Mouse (Mus musculus) adrenal gland, postnatal 4 days (tissue): Measurements from ENCODE around the gene Ccdc175. TPM values are rescaled to one million over a fixed set of nuclear protein-coding genes. Genes with fewer than 3 reads are reported as not detected.

Experiments used
- DNase-seq, 2 experiments: peaks; one replicate each; pipeline ENCODE4 v3.0.0; 2021 to 2022; ENCODE audit warnings: low spot score in 2 of 2, mixed read lengths in 2 of 2
- total RNA-seq, 2 experiments: library from RNA; stranded (reverse); gene quantifications; 2 replicates each; pipeline ENCODE4 v1.2.3; 2021

Ccdc175 gene
- total RNA-seq, 2 experiments from 2014 or later = not detected

DNA sequence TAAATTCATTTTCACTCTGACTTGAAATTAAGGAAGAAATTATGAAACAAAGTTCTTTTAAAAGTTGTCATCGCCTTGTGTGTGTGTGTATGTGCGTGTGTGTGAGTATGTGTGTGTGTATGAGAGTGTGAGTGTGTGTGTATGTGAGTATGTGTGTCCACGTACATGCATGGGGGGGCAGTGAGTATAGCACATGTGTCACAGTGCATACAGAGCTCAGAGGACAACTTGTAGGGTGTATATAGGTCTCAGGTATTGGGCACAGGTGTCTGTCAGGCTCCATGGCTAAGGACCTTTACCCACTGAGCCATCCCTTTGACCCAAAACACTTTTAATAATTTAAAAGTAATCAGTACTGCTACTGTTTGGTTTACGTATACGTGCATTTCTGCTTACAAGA, 80.8 kb downstream of the Ccdc175 start:
- DNase-seq = no peak

DNA sequence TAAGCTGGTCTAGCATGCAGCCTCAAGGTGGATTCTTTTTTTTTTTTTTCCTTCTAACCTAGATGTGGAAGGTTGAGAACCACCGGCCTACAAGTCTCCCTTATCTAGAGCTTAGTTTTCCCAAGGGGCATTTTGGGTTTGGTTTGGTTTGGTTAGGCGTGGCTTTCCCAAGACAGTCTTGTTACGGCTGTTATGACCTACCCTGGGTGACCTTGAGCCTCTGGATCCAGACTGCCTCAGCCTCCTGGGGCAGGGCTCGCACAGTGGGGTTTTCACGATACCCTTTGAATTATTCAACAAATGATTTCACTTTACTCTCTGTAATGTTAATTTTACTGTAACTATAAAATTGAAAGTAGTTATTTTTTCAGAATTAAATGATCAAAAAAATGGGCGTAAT, 82.1 kb downstream of the Ccdc175 start:
- no peak for DNase-seq

DNA sequence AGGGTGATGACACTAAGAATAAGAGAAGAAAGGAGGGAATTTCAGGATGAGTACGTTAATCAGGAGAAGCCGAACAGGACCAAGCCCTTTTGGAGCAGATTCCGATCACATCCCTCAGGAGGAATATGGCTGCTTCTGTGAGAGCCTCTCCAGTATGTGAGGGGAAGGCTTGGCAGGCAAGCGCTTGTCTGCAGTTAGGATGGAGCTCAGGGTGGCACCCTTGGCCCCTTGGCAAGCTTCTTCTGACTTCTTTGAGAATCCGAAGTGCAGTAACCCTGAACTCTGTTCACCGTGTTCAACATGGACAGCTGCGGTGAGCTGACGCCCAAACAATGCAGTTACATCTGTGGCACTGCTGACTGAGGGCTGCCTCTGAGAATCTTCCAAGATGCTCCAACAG, 87.9 kb downstream of the Ccdc175 start:
- no peak for DNase-seq

DNA sequence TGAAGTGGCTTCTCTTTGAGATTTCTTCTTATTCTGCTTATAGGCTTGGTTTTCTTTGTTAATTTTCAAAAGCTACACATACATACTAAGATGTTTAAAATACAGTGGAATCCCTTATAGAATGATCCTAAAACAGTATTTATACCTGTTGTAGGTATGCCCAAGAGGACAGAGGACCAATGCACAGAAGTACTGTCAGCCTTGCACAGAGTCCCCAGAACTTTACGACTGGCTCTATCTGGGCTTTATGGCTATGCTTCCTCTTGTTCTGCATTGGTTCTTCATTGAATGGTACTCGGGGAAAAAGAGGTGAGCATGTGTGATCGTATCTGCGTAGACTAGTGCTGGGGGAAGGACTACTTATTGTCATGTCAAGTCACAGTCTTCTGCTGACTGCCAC, 95.0 kb downstream of the Ccdc175 start:
- DNase-seq = no peak

DNA sequence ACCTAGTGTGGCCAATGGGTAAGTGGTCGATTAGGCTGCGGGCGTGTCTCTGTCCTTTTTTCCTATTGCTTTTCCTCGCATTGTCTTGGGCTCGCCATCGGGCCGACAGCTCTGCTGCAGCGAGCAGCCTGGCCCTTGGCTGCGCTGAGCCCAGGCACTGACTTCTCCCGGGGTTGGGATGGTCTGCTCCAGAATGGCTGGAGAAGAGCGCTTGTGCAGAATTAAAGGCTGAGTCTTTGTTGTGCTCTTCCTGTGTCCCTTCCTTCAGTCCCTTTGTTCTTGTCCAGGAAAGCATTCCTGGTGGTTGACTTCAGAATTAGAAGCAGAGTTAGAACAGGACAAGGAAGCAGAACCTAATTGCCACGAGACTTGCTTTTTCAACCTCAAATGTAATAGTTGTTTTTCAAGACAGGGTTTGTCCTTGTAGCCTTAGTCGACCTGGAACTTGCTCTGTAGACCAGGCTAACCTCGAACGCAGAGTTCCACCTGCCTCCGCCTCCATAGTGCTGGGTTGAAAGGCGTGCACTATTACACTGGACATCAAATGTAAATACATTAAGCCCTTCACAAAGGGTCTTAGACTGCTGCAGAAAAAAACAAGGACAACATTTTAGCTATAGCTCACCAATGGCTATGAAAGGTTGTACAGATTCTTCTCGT, 98.5 kb downstream of the Ccdc175 start:
- DNase-seq = no peak

- peak; percentile 97 to 98 for DNase-seq
Measured at GRCm38 (mm10) chr12:72085329-72086165, 99.3 kb downstream of the Ccdc175 start, which contains the start of the genes L3hypdh and Jkamp. Gene L3hypdh, minus strand, starts transcription at chr12:72085439. Gene Jkamp, plus strand, starts transcription at chr12:72085589.

- DNase-seq = no peak
Measured at GRCm38 (mm10) chr12:72085024-72085328, 99.9 kb downstream of the Ccdc175 start.

DNA sequence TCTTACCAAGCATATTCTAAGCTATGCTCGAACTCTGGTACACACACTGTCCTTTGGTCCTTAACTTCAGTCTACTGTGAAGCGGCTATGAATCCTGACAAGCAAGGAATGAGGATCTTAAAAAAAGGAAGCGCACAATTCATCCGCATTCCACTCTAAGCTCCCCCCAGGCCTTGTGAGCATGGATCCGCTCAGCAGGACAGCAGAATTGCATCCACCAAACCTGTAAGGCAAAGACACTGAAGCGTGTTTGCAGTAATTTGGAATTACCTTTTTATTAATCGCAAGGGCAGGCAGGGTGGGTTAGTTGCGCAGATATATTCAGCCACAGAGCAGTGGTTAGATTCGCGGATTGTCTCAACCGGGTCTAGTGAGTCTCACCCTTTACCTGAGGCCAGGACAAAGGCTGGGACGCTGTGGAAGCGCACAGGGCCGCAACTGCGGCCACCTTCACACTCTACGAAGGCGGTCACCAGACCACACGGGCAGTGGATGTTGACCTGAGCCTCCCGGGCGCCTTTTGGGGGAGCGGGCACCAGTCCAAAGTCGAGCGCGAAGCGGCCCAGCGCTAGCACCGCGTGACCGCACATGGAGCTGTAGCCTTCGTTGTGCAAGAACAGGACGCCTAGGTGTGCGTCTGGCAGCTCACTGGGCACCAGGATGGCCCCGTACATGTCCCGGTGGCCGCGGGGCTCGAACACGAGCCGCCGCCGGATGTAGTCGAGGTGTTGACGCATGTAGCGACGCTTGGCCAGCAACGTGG, 100.4 kb downstream of the Ccdc175 start:
- DNase-seq = peak; percentile 37 to 43

GRCm38 (mm10) chr12:72083265-72083664, 101.6 kb downstream of the Ccdc175 start:
- DNase-seq = no peak

DNA sequence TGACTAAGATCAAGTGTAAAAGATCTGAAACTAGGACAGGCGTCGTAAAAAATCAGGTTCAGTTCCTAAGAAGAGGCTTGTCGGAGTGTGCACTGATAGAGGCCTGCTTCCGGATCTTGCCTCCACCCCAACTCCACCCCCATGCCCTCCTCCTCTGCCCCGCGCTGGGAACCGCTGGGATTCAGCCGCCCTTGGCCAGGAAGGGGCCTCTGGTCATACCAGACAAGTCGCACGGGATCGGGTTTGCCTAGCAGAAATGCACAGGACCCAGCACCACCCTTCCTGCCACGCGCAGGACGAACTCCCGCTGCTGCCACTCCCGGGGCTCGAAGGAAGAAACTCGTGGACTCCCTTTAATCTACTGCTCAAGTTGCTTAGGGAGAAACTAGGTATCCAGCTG, 102.5 kb downstream of the Ccdc175 start:
- peak in 1 of 2 experiments; percentile 12 for DNase-seq

DNA sequence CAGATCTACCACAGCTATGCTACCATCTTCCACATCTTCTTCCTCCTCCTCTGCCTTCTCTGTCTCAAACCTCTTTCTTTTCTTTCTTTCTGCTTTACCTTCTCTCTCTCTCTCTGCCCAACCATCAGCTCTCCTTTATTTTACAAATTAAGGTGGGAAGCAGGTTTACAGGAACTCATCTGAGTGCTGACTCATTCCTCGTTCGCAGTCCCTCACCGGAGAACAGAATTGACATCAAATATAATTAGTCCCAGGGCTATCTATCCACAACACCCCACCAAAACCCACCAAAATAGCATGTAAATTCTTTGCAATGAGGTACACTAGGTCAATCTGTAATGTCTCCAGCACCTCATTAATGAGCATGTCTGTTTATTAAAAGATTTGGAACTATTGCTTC, 102.9 kb downstream of the Ccdc175 start:
- no peak for DNase-seq

DNA sequence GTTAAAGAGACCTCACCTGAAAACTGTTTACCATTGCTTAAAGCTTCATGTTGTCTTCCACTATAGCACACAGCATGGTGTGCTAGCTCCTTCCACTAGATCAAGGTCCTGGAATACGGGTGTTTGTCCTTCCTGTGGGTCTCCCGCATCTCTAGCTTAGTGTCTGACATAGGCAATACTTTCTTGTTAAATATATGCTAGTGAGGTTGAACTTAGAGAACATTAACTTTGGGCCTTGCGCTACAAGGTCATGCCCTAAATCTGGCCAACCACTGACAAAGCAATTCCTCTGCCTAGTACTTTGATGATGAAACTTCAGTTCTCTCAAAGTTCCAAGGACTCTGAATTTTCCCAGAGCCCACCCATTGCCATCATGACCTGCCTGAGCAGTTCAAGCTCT, 106.6 kb downstream of the Ccdc175 start:
- no peak for DNase-seq

- DNase-seq = peak; percentile 54 to 64
Measured at GRCm38 (mm10) chr12:72070327-72071269, 114.2 kb downstream of the Ccdc175 start, which contains the start of gene Gpr135. Gene Gpr135, minus strand, starts transcription at chr12:72071125.

DNA sequence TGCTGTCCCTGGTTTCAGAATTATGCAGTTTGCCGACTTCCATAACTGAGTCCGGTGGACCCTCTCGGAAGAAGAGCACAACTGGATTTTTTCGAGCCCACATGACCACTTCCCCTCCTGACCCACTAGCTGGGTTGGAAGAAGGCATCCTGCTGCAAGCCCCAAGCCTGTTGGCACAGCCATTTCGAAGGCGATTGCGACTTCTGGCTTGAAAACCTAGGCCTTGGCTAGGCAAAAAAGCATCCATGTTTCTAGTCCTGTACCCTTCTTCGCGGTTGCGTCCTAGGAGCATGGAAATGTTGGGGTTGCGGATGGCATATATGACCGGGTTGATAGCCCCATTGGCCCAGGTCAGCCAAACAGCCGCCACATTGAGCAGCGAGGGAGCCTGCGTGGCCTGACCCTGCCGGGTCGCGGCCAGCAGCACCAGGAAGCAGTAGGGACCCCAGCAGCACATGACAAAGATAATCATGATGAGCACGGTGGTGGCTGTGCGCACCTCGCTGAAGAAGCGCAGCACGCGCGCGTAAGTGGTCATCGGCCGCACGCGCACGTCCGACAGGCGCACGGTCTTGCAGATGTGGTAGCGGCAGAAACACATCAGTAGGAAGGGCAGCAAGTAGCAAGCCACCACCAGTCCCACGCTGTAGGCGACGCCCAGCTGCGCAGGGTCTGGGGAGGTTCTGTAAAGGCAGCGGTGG, 115.1 kb downstream of the Ccdc175 start:
- no peak for DNase-seq

- no peak for DNase-seq
Measured at GRCm38 (mm10) chr12:72057780-72058179, 127.0 kb downstream of the Ccdc175 start.

DNA sequence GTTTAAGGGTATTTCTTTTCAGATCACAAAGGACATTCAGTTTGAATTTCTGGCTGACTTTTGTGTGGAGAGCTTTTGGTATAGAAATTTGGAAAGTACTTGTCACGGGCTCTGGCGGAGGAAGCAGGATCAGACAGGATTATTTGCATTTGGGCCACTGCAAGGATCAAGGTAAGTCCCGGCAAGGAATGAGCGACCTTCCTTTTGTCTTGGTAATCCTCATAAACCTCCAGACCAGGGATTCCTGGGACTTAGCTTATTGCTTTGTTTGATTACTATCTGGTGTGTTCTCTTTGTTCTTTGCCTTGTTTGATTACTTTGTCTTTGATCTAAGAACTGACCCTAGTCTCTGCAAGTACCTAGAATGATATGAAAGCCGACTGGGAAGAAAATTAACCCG, 131.0 kb downstream of the Ccdc175 start:
- no peak for DNase-seq

- no peak for DNase-seq
Measured at GRCm38 (mm10) chr12:72053303-72053702, 131.5 kb downstream of the Ccdc175 start.

GRCm38 (mm10) chr12:72052571-72052970, 132.3 kb downstream of the Ccdc175 start:
- DNase-seq = no peak
